Mouse (Mus musculus): ENCODE measurements around the gene Btbd16.
A peak's percentile ranks its signal among the peaks of the same experiment; 100 is the strongest.

Gene Btbd16

GRCm38 (mm10) chr7:130816243-130816642, 42.4 kb downstream of the Btbd16 start:
- no peak for DNase-seq (ENCODE audit: low spot score in 2 of 2)

GRCm38 (mm10) chr7:130818813-130819212, 44.9 kb downstream of the Btbd16 start:
- no peak for DNase-seq (ENCODE audit: low spot score in 2 of 2)

GRCm38 (mm10) chr7:130819624-130820023, 45.8 kb downstream of the Btbd16 start:
- DNase-seq (ENCODE audit: low spot score in 2 of 2): no peak

DNA sequence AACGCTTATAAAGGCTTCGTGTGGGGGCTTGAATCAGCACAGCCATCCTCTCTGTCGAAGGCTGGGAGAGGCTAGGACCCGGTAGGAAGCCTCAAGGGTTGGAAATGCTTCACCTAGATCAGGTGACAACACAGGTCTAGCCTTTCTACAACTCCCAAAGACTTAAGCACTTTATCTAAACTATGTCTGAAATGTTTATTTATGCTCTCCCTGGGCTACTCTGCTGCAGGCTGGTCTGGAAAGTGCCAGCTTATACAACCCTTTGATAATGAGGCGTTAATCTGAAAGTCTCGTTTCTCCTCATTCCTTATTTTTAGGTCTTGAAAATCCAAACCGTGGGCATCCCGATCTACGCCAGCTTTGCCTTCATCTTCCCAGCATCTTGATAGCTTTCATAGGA, 50.1 kb downstream of the Btbd16 start:
- DNase-seq (ENCODE audit: low spot score in 2 of 2): no peak

GRCm38 (mm10) chr7:130826343-130826742, 52.5 kb downstream of the Btbd16 start:
- no peak for DNase-seq (ENCODE audit: low spot score in 2 of 2)

- DNase-seq (ENCODE audit: low spot score in 2 of 2): peak in 1 of 2 experiments; percentile 62
These were observed 53.6 kb downstream of the Btbd16 start for GRCm38 (mm10) chr7:130827431-130827830.

DNA sequence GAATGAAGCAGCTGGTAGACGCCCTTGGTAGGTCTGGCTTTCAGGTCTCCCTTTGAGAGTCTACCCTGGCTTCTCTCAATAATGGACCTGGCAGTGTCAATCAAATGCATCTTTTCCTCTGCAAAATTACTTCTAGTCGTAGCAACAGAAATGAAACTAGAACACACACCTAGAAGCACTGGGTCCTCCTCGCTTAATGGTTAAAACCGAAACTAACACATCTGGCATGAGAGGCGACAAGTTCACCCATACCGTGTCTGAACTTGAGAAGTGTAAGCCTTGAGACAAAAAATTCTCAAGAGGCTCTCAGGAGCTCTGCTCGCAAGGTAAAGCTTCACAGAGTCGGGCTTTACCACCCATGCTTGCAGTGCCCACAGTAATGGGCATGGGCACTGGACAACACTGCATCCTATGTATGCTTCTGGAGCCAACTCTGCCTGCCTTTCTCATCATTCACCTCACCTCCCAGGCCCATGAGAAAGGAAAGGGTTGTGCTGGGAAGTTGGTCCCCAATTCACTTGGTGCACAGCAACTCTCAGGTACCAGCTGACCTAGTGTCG, 54.1 kb downstream of the Btbd16 start:
- DNase-seq (ENCODE audit: low spot score in 2 of 2): no peak

- no peak for DNase-seq (ENCODE audit: low spot score in 2 of 2)
These were observed 54.6 kb downstream of the Btbd16 start for GRCm38 (mm10) chr7:130828475-130828874.

GRCm38 (mm10) chr7:130831586-130831985, 57.7 kb downstream of the Btbd16 start:
- DNase-seq (ENCODE audit: low spot score in 2 of 2): no peak

- DNase-seq (ENCODE audit: low spot score in 2 of 2): peak in 1 of 2 experiments; percentile 38
These were observed 60.4 kb downstream of the Btbd16 start for GRCm38 (mm10) chr7:130834299-130834698.

- DNase-seq (ENCODE audit: low spot score in 2 of 2): peak in 1 of 2 experiments; percentile 52
These were observed 61.3 kb downstream of the Btbd16 start for GRCm38 (mm10) chr7:130834958-130835861.

DNA sequence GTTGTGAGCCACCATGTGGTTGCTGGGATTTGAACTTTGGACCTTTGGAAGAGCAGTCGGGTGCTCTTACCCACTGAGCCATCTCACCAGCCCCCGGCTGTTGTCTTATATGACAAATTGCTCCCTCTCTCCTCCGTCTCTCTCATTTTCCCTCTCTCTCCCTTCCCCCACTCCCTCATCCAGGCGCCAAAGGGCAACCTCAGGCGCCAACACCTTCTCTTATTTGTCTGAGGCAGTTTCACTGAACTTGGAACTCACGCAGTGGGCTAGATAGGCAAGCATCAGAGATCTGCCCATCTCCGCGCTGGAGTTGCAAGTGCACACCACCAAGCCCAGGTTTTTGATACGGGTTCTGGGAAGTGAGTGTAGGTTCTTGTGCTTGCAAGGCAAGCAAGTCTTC, 62.2 kb downstream of the Btbd16 start:
- no peak for DNase-seq (ENCODE audit: low spot score in 2 of 2)

DNA sequence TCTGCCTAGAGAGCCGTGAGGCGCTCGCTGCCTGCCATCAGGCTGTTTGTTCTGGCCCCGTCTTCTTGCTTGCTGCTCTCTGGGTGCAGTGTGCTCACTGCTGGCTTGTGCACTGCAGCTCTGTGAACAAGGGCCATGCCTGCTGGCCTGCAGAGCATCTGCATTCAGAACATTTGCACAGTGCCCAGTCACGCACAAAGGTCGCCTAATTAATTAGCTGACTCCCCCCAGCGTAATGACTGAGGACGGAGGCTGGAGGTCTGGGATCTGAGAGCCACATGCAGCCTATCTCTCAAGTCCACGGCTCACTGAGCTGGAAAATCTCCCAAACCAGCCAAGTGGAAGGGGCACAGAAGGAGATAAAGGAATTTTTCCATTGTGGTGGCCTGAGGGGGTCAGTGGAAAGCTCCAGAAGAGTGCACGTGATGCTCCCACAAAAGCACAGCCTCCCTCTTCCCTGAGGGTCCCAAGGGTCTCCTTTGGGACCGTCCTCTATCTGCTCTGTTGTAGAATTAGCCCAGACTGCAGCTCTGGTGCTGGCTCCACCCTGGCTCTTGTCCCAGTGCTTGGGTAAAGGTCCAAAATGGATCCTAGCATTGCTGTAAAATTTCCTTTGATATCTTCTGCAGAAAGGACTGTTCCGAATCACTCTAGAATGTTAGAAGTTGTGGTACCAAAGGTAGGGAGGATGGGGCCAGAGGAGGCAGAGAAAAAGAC, 64.2 kb downstream of the Btbd16 start:
- DNase-seq (ENCODE audit: low spot score in 2 of 2): peak; percentile 29 to 80

- no peak for DNase-seq (ENCODE audit: low spot score in 2 of 2)
These were observed 64.8 kb downstream of the Btbd16 start for GRCm38 (mm10) chr7:130838658-130839025.

DNA sequence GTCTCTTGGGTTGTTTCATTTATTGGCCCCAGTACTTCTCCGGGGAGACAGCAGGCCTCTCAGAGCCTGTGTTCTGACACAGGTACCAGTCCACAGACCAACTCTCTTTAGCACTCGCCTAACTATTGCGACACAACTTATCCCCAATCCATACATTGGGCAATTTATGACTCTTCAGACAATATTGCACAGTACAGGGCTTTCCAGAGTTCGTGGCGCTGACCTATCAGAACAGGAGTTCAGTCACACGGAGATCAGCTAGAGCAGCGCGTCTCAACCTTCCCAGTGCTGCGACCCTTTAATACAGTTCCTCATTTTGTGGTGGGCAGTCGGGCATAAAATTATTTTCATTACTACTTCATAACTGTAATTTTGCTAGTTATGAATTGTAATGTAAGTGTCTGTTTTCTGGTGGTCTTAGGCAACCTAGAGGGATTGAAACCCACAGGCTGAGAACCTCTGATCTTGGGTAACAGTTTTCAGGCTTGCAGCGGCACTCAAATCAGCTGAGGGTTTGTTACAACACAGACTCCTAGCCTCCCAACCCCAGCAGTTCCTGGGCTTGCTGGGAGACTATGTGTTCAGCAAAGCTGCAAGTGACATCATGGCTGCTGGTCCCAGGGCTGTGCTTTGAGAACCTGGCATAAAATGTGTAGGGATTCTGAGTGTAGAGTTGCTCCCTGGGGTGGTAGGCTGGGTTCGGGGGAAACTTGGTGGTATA, 65.7 kb downstream of the Btbd16 start:
- DNase-seq (ENCODE audit: low spot score in 2 of 2): no peak

DNA sequence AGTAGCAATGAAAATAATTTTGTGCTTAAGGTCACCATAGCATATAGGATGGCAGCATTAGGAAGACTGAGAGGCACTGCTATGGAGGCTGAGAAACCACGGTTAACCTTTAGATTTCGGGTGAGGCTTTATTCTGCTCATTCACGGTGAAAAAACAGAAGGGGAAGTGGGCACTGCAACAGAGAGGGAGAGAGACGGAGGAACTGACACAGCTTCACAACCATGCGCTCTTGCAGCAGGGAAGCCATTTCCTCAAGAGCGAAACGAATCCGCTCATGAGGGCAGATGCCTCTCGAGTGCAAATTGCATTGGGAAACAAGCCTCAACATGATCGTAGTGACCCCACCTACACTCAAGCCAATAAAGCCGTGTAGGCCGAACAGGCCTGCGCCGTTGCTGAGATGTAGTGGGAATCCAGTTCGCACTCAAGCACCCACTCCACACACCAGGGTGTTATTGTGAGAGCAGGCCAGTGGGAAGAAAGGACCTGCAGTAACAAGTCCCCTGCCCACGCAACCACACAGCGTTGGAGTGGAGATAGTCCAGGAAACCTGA, 73.4 kb downstream of the Btbd16 start:
- no peak for DNase-seq (ENCODE audit: low spot score in 2 of 2)

DNA sequence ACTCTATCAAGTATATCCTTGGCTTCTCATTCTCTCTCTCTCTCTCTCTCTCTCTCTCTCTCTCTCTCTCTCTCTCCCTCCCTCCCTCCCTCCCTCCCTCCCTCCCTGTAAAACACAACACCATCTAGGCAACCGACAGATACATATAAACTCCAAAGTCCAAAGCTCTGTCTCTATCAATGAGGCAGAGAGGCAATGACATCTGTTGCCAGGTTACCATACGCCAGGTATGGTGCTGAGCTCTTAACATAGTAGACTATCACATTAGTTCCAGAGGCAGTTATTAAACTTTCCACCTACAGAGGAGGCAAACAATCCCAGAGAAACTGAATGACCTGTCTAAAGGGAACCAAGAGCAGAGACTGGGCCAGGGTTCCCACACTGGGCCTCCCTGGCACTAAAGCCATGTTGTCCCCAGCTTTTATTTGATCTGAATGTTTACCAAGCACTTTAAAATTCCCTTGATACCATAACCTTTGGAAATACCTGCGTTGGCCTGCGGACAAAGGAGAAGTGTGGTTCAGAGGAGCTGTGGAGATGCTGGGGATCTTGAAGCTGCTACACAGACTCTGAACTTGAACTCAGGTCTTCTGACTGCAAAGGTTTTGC, 80.9 kb downstream of the Btbd16 start:
- no peak for DNase-seq (ENCODE audit: low spot score in 2 of 2)

DNA sequence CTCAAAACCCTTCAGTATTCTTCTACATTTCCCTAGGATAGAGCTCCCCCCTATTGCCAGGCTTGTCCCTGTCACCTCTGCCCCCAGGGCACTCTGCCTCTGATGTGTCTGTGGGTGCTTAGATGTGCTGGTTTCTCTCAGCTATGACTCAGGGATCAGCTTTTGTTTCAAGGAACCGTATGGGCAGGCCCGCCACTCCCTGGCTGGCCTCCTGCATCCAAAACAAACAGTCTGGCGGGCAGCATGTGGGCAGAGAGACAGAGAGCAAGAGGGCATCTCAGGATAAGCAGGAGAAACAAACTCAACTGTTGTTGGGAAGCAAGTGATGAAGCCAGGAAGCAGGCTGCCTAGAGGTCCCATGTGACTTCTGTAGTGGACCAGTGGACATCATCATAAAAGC, 81.8 kb downstream of the Btbd16 start:
- DNase-seq (ENCODE audit: low spot score in 2 of 2): no peak

DNA sequence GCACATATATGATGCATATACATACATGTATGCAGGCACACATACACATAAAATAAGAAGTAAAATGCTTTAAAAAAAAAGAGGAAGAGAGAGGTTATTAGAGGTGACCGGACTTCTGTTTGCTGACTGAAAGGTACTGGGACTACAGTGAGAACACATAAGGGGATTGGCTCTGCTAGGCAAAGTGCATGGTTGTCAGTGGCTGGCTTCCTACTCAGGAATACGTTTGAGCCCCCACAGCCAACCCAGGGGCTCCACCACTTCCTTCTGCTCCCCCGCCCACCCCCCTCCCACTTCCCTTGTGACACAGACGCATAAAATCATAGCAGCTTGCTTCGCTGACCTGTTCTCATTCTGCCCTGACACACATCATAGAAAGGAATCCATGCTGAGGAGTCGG, 84.1 kb downstream of the Btbd16 start:
- no peak for DNase-seq (ENCODE audit: low spot score in 2 of 2)

GRCm38 (mm10) chr7:130859926-130860325, 86.1 kb downstream of the Btbd16 start:
- DNase-seq (ENCODE audit: low spot score in 2 of 2): no peak

DNA sequence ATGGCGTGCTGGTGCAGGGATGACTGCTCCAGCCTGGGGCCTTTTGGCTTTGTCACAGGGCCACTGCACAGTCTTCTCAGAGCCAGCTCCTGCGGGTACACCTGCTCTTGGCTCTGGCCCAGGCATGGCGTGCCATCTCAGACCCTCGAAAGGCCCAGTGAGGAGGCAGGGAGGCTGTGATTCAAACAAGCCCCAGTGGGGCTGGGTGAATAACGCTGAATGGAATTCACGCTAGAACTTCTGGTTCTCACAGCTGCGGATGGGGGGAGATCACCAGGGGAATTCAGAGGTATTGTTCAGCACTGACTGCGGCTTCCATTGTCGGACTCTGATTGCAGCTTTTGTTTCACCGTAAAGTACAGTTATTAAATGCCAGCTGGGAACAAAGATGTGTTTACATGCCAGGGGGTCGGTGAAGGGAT, 86.9 kb downstream of the Btbd16 start:
- DNase-seq (ENCODE audit: low spot score in 2 of 2): no peak
